Mouse (Mus musculus) ovary, postnatal 36 days (tissue): ENCODE data around the gene Mon2.

ENCODE experiments used
- DNase-seq: peaks from one replicate; pipeline ENCODE4 v3.0.0; 2022; ENCODE audit warnings: low spot score, mixed read lengths

The Mon2 gene

GRCm38 (mm10) chr10:123076245-123077023 is at the start of gene Mon2:
Gene Mon2 (minus strand): TSS chr10:123076505.
- peak; percentile 97 for DNase-seq

GRCm38 (mm10) chr10:123120666-123121392 is 44.5 kb upstream of the Mon2 start:
- DNase-seq: no peak

- no peak for DNase-seq
These were observed 40.6 kb upstream of the Mon2 start for GRCm38 (mm10) chr10:123116861-123117260.

DNA sequence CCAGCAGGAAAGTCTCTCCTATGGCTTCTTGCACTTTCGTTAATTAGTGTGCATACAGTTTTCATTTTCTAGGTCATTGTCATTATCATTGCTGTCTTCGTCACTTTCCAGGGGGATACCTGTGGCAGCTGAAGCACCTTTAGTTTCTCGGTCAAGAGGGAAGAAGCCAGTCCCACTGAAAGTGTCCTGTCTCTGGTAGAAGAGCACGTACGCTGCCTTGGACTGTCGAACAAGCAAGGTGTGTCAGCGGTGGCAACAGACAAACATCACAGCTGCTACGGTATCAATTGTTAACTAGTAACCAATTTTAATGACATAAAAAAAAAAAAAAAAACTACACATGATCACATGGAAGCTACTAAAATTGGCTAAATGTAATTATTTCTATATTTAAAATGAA is 37.2 kb upstream of the Mon2 start:
- DNase-seq: no peak

DNA sequence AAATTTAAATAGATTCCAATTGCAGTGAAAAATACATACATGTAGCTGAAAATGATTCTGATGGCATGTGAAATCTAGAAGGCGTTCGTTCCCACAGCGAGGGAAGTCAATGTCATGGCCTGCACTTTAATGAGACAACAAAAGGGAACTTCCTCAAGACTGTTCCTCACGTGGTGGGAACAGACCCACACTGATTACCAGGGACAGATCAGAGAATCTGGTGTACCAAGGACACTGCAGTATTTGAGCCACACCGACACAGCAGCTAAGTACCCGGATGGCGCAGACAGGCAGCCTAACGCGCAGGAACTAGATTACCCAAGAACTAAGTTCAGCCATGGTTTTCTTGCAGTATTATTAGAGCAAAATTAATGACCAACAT is 36.5 kb upstream of the Mon2 start:
- DNase-seq: no peak

GRCm38 (mm10) chr10:123112056-123112786 is 35.9 kb upstream of the Mon2 start:
- DNase-seq: no peak

DNA sequence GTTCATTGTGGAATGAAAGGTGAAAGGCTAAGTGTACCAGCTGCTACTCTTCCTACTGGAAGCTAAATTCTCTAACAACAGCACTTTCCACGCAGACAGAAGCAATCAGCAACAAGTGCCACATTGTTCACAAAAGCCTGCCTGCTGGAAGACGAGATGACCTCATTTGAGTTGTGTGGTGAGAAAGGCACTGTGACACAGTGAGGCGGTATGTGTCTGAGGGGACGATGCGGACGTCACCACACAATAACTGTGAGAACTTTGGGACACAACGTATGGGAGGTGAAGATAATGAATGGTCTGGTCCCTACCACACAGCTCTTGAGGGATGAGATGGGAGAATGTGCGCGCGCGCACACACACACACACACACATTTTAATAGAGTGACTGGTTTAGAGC is 34.2 kb upstream of the Mon2 start:
- DNase-seq: no peak

DNA sequence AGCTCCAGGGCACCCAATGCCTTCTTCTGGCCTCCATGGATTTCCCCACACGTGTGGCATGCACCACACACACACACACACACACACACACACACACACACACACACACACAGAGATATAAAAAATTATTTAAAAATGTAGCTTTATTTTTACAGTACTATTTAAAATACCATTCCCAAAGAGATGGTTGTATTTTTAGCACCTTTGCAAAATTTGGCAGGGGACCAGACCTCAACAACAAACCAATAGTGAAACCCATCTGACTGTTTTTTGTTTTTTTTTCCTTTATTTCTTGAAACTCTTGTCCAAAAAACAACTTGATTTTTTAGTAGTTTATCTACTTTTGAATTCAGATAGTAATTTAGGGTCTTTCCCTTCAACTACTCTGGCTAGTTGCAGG is 32.2 kb upstream of the Mon2 start:
- DNase-seq: no peak

- DNase-seq: no peak
These were observed 31.8 kb upstream of the Mon2 start for GRCm38 (mm10) chr10:123108121-123108520.

DNA sequence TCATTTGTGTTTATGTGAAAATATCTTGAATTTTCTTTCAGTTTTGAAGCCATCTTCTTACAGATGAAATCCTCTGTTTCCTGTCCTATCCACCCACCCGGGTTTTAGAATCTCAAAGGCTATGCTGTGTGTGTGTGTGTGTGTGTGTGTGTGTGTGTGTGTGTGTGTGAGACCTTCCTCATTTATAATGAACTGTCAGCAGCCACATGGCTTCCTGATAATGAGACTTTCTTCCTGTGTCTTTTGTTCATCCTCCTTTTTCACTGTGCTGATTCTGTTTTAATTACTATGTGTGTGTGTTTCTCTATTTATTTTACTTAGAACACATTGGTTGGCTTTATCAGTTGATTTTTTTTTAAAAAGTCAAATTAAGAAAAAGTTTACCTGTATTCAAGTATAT is 25.0 kb upstream of the Mon2 start:
- no peak for DNase-seq

DNA sequence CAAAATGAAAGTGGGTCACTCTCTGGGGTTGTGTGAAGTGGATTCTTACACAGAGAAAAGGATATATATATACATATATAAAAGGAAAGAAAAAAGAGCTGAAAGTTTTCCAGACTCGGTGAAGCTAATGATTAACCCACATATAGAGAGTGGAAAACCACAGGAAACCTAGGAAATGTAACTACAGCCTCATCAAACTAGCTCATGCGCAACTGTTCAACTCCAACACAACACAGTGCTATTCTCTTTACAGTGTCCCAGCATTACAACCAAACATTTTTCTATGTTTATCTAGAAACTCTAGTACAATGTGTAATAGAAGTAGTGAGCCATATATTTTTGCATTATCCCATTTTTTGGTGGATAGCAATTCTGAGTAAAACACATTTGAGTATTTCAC is 24.3 kb upstream of the Mon2 start:
- no peak for DNase-seq

- DNase-seq: no peak
These were observed 18.2 kb upstream of the Mon2 start for GRCm38 (mm10) chr10:123094504-123094903.

GRCm38 (mm10) chr10:123092577-123092976 is 16.3 kb upstream of the Mon2 start:
- no peak for DNase-seq

DNA sequence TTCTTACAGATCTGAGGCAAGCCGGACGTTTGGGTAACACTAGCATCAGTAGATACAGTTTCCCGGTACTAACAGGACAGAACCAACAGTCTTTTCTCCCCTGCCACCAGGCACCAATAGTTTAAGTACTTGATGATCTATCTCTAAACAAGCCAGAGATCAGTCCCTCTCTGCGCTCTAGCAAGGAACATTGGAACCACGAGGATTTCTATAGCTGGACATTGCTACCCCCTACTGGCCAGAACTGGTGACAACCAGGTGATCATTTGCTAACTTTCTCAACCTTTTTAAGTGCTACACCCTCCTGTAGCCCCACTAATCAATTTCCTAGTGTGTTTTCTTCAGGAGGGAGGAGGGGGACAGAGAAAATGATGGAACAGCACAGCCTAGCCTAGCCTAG is 15.4 kb upstream of the Mon2 start:
- DNase-seq: peak; percentile 15

- no peak for DNase-seq
These were observed 13.2 kb upstream of the Mon2 start for GRCm38 (mm10) chr10:123089425-123089930.

GRCm38 (mm10) chr10:123086847-123087246 is 10.5 kb upstream of the Mon2 start:
- no peak for DNase-seq

- DNase-seq: no peak
These were observed 8.8 kb upstream of the Mon2 start for GRCm38 (mm10) chr10:123084900-123085641.

DNA sequence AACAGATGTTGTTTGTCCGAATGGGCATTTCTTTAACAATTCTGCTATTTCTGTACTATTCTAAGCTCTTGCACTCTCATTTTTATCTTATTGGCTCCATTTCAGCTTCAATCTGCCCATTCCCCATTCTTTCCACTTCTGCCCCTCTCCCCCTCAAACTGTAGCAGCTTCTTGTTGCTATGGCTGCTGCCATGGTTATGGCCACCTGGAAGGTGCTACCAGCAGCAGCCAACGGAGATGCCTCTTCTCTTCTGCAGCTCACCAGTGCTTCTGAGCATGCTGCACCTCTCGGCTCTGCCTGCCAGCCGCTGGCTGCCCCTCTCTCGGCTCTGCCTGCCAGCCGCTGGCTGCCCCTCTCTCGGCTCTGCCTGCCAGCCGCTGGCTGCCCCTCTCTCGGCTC is 8.0 kb upstream of the Mon2 start:
- no peak for DNase-seq

GRCm38 (mm10) chr10:123075751-123076242 is 508 bp downstream of the Mon2 start:
- no peak for DNase-seq

GRCm38 (mm10) chr10:123071997-123072396 is 4.3 kb downstream of the Mon2 start:
- DNase-seq: no peak

GRCm38 (mm10) chr10:123063021-123063420 is 13.3 kb downstream of the Mon2 start:
- DNase-seq: no peak

DNA sequence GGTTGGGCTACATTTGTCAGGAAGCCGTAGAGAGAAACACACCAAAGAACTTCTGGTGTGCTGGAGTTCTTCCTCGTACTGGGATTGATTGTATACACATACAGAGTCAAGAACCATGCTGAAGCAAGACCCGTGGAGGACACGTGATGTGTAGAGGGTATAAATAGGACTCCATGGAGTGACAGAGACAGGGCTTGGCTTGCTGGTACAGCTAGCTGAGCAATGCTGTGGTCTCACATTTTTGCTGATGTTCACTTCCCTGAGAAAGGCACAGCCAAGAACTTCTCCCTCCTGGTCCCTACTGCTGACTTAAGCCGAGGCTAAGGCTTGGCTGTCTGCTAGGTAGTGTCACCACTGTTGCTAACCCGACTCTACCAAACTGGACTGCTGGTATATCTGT is 15.5 kb downstream of the Mon2 start:
- no peak for DNase-seq
